Mouse (Mus musculus): Measurements from ENCODE around the gene Msx1.

Msx1 gene

GRCm38 (mm10) chr5:37792154-37792553 lies 32.2 kb downstream of the Msx1 start:
- no peak for DNase-seq (ENCODE audit: low spot score)

- no peak for DNase-seq (ENCODE audit: low spot score)
These were observed 39.5 kb downstream of the Msx1 start for GRCm38 (mm10) chr5:37784847-37785391.

- no peak for DNase-seq (ENCODE audit: low spot score)
These were observed 41.1 kb downstream of the Msx1 start for GRCm38 (mm10) chr5:37783306-37783705.

- no peak for DNase-seq (ENCODE audit: low spot score)
These were observed 48.7 kb downstream of the Msx1 start for GRCm38 (mm10) chr5:37775681-37776080.

- DNase-seq (ENCODE audit: low spot score): no peak
These were observed 50.4 kb downstream of the Msx1 start for GRCm38 (mm10) chr5:37774011-37774410.

GRCm38 (mm10) chr5:37770870-37771269 lies 53.5 kb downstream of the Msx1 start:
- no peak for DNase-seq (ENCODE audit: low spot score)

Measured in spleen, adult 12 weeks (tissue).